Mouse (Mus musculus) embryonic fibroblast, embryonic 13.5 days (primary cell): ENCODE measurements around the gene Shisal1.

ENCODE experiments used
- CTCF ChIP-seq: IDR thresholded peaks from 2 replicates; pipeline ENCODE4 v1.5.1; 2011; ENCODE audit warnings: mild to moderate bottlenecking, control low read depth, low read length, moderate library complexity, borderline replicate concordance; ENCODE audit not compliant: insufficient read depth
- POLR2A ChIP-seq: IDR thresholded peaks from 2 replicates; pipeline ENCODE4 v1.6.1; 2011; ENCODE audit warnings: low read depth, mild to moderate bottlenecking, control low read depth, low read length, moderate library complexity

GRCm38 (mm10) chr15:84367402-84367801 is 79.5 kb downstream of the Shisal1 start:
- TF ChIP-seq POLR2A = no peak
- TF ChIP-seq CTCF = no peak
